Mouse (Mus musculus) cerebellum, postnatal 36 days (tissue): ENCODE measurements around the gene Spata5.
A peak's percentile ranks its signal among the peaks of the same experiment; 100 is the strongest.
"Not testable (repeated sequence)": the region's sequence is repeated elsewhere in the genome, so short reads cannot be mapped to it uniquely, and the experiment has no call there.

Source experiments
- DNase-seq, 2 experiments: peaks; one replicate each; pipeline ENCODE4 v3.0.0; 2021 to 2022; ENCODE audit warnings: mixed read lengths in 2 of 2

The Spata5 gene

GRCm38 (mm10) chr3:37577706-37578105, 158.0 kb downstream of the Spata5 start:
- no peak for DNase-seq

- no peak for DNase-seq
Measured at GRCm38 (mm10) chr3:37584576-37584975, 164.9 kb downstream of the Spata5 start.

GRCm38 (mm10) chr3:37585967-37586730, 166.5 kb downstream of the Spata5 start:
- DNase-seq = peak in 1 of 2 experiments; percentile 14

GRCm38 (mm10) chr3:37586731-37587578, 167.3 kb downstream of the Spata5 start:
- DNase-seq = no peak

- no peak for DNase-seq
Measured at GRCm38 (mm10) chr3:37595721-37596120, 176.0 kb downstream of the Spata5 start.

GRCm38 (mm10) chr3:37596519-37596918, 176.8 kb downstream of the Spata5 start:
- DNase-seq = no peak

GRCm38 (mm10) chr3:37597200-37597599, 177.5 kb downstream of the Spata5 start:
- no peak for DNase-seq

- not testable (repeated sequence) for DNase-seq
Measured at GRCm38 (mm10) chr3:37599641-37600040, 179.9 kb downstream of the Spata5 start.

GRCm38 (mm10) chr3:37602356-37602755, 182.7 kb downstream of the Spata5 start:
- DNase-seq = no peak

GRCm38 (mm10) chr3:37602890-37603289, 183.2 kb downstream of the Spata5 start:
- no peak for DNase-seq

GRCm38 (mm10) chr3:37603541-37603940, 183.8 kb downstream of the Spata5 start:
- DNase-seq = no peak

GRCm38 (mm10) chr3:37604976-37605875, 185.5 kb downstream of the Spata5 start:
- peak; percentile 34 to 47 for DNase-seq

GRCm38 (mm10) chr3:37605876-37606238, 186.2 kb downstream of the Spata5 start:
- DNase-seq = peak in 1 of 2 experiments; percentile 28

GRCm38 (mm10) chr3:37608926-37609325, 189.2 kb downstream of the Spata5 start:
- no peak for DNase-seq

GRCm38 (mm10) chr3:37610670-37611069, 191.0 kb downstream of the Spata5 start:
- no peak for DNase-seq

GRCm38 (mm10) chr3:37613722-37614121, 194.0 kb downstream of the Spata5 start:
- DNase-seq = no peak

GRCm38 (mm10) chr3:37614878-37615650, 195.4 kb downstream of the Spata5 start:
- DNase-seq = no peak

- DNase-seq = no peak
Measured at GRCm38 (mm10) chr3:37616586-37617547, 197.2 kb downstream of the Spata5 start.
